Mouse (Mus musculus) kidney, adult 2 months (tissue): ENCODE results near the gene Gatad2a.

Experiments
- CTCF ChIP-seq: fragments of 200-500 bp; conservative IDR thresholded peaks from 2 replicates; pipeline ENCODE4 v1.5.1; 2011; ENCODE audit warnings: low read depth, mild to moderate bottlenecking, control low read depth, low read length, moderate library complexity, mixed read lengths; ENCODE audit not compliant: insufficient read depth, insufficient read length
- POLR2A ChIP-seq: fragments of 200-500 bp; IDR thresholded peaks from one replicate; pipeline ENCODE4 v1.6.1; 2011; ENCODE audit warnings: low read depth, low read length, control low read depth

DNA sequence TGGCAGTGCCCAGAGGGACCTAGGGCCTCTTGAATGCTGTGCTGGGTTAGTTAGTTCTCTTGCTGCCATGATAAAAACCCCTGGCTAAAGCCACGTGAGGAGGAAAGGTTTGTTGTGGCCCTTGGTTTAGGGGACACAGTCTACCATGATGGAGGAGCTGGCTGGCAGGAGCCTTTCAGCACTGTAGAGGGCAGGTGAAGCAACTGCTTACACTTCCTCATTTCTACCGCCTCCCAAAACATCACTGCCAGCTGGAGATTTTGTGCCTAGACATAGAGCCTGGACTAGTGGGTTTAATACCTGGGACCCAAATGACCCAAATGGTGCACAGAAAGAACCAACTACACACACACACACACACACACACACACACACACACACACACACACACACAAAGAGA, 134.9 kb downstream of the Gatad2a start:
- TF ChIP-seq CTCF (no peak), POLR2A (no peak)
